Mouse (Mus musculus) heart, postnatal 36 days (tissue): ENCODE measurements around the gene Gale. TPM values are rescaled to one million over a fixed set of nuclear protein-coding genes. Genes with fewer than 3 reads are reported as not detected.
"Not testable (repeated sequence)": the region's sequence is repeated elsewhere in the genome, so short reads cannot be mapped to it uniquely, and the experiment has no call there.

Source experiments
- DNase-seq, 2 experiments: peaks; one replicate each; pipeline ENCODE4 v3.0.0; 2021 to 2022
- intact Hi-C: fragments of 180-260 bp; cut with DNase I; formaldehyde crosslinking; loops from one replicate; pipeline ENCODE4 v1.15.1; 2025
- total RNA-seq, 2 experiments: library from RNA; stranded (reverse); gene quantifications; 2 replicates each; pipeline ENCODE4 v1.2.3; 2021

Gale gene
- total RNA-seq, 2 experiments from 2014 or later: 0.94 to 1.9 TPM

DNA sequence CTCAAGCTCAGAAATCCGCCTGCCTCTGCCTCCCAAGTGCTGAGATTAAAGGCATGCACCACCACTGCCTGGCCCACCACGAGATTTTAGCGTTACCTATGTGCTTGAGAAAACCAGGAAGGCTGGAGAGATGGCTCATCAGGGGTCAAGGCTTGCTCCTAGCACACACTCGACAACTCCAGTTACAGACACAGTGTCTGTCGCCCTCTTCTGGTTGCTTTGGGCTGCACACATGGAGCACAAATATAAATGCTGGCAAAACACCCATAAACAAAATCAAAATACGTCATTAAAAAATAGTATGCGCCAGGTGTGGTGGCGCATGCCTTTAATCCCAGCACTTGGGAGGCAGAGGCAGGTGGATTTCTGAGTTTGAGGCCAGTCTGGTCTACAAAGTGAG lies 22.5 kb upstream of the Gale start:
- intact Hi-C loops: not testable (repeated sequence)

GRCm38 (mm10) chr4:135942193-135942592 lies 21.3 kb upstream of the Gale start:
- intact Hi-C loops: loop anchor here (2.0 kb wide), 1 partner anchor 21 kb away; the partner anchor contains the start of gene Fuca1
- DNase-seq: no peak

More for the DNA sequence above, 22.5 kb upstream of the Gale start:
- DNase-seq: not testable (repeated sequence)

GRCm38 (mm10) chr4:135943389-135943788 lies 20.1 kb upstream of the Gale start:
- DNase-seq: peak; percentile 39 to 43
- intact Hi-C loops: loop anchor here (2.0 kb wide), 1 partner anchor 23 kb away; the partner anchor contains the start of gene Fuca1

DNA sequence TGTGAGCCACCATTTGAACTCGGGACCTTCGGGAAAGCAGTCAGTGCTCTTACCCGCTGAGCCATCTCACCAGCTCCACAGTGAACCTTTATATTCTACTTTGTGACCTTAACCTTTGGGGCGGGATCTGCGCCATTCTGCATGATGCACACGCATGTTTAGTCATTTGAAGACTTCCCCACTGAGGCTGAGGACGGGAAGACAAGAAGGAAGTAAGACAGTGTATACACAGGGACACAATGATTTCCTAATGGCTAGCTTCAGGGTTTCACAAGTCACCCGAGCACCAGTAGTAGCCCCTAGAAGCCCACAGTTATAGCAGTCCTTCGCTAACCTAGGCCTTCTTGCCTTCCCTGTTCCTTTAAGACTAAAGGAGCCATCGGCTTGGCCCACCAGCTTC lies 17.8 kb upstream of the Gale start:
- intact Hi-C loops: no loop called here
- no peak for DNase-seq

- intact Hi-C loops: no loop called here
- DNase-seq: peak; percentile 94 to 96
Observed at GRCm38 (mm10) chr4:135946278-135946658, 17.3 kb upstream of the Gale start, which contains the start of gene Hmgcl. Hmgcl (plus strand) TSS chr4:135946448.

DNA sequence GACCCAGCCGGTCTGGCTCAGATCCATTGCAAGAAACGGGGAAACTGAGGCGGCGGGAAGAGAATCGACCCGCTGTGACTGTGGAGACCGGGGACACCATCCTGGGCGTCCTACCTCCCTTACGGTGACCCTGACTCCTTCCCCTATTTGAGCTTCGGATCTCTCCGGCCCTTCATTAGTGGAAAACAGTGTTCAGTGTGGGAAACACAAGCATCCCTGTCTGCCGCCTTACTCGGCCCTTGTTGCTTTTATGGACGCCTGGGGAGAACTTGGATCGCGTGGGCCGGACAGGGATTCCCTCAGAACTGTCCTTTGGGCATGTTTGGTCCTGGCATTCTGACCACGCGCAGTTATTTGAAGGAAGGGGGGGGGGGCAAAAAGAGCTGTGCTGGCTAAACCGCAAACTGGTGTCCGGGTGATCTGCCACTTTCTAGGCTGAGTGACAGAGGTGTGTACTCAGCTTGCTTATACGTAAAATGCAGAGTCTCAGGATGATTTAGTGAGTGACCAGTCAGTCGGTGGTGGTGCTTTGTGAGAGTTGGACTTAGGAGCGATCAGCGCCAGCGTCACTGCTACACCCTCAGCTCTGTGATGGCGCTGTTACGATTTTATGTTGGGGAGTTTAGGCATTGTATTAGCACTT lies 16.7 kb upstream of the Gale start:
- intact Hi-C loops: no loop called here
- DNase-seq: peak in 1 of 2 experiments; percentile 33

DNA sequence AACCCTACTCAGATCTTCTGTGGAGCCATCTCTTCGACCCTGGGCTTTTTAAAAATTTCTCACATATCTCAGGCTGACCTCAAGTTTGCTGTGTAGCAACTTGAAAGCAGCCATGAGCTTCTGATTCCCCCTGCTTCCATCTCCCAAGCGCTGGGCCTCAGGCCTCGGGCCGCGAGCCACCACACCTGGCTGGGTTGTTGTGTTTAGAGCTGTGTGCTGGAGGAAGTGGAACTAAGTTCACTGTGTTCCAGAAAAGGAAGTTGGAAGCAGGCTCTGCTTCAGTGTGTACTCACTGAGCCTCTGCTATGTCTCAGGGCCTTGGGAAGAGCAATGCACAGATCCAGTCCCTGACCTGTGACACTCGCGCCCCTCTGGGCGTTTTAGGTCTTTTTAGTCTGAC lies 15.4 kb upstream of the Gale start:
- intact Hi-C loops: no loop called here
- no peak for DNase-seq

DNA sequence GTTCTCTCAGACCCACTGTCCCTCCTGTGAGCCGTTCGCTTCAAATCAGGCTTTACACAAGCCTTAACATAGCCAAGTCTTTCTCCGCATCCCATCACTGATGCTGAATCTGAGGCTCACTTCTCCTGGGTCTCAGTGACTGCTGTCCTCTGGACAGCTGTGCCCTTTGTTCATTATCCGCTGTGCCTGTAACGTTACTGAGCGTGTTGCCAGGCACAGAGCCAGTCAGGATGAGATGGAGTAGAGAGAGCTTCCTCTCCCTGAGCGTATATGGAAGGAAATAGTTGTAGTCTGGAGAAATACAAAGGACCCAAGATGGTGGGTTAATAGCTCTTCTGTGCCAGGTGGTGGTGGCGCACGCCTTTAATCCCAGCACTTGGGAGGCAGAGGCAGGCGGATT lies 14.1 kb upstream of the Gale start:
- peak in 1 of 2 experiments; percentile 36 for DNase-seq
- intact Hi-C loops: no loop called here

DNA sequence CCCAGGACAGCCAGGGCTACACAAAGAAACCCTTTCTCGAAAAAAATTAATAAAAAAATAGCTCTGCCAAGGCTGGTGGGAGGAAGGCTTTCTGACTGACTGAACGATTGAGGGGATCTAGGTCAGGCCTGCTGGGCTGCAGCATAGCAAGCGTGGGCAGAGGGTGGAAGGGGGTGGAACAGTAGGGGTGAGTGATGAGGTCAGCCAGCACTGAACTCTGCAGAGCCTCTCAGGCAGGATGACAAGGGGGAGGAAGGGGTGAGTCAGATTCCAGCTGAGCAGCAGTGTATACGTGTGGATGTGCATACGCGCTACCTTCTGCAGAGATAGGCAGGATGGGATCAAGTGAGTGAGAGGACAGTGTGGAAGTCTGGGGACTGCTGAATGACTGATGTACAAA lies 13.6 kb upstream of the Gale start:
- DNase-seq: no peak
- intact Hi-C loops: no loop called here

- intact Hi-C loops: no loop called here
- no peak for DNase-seq
Observed at GRCm38 (mm10) chr4:135950365-135950764, 13.2 kb upstream of the Gale start.

DNA sequence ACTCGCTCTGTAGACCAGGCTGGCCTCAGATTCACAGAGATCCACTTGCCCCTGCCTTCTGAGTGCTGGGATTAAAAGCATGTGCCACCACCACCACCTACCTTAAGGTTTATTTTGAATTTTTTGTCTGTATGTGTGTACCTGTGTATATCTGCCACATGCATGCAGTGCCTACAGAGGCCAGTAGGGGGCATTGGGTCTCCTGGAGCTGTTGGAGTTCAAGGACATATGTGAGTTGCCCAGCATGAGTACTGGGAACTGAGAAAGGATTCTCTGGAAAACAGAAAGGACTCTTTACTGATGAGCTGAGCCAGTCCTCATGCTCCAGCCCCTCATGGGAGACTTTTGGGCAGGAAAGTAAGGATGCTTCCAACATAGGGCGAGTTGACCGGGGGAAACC lies 12.0 kb upstream of the Gale start:
- no peak for DNase-seq
- intact Hi-C loops: no loop called here

DNA sequence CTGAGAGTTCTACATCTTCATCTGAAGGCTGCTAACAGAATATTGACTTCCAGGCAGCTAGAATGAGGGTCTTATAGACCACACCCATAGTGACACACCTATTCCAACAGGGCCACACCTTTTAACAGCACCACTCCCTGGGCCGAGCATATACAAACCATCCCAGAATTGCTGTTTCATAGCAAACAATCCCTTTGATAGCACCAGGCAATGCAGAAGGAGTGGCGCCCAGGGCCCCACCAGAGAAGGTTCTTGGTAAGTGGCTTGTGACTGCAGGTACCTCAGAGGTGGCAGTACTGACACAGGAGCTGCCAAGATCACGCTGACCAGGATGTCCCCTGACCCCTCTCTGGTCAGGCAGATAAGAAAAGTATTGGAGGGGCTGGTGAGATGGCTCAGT lies 10.3 kb upstream of the Gale start:
- DNase-seq: no peak
- intact Hi-C loops: no loop called here

DNA sequence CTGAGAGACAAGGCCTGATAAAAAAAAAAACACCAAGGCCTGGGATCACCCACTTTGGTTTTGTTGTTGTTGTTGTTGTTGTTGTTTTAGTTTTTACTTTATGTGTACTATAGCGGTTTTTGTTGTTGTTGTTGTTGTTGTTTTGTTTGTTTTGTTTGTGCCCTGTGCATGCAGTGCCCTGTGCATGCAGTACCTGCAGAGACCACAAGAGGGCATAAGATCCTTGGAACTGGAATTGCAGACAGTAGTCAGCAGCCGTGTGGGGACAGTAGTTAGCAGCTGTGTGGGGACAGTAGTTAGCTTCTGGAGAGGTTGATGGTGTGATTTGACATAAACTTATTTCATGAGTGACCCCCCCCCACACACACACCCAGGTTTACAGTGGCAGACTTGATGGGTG lies 9.3 kb upstream of the Gale start:
- DNase-seq: peak; percentile 79 to 86
- intact Hi-C loops: no loop called here

GRCm38 (mm10) chr4:135955886-135956285 lies 7.6 kb upstream of the Gale start:
- DNase-seq: no peak
- intact Hi-C loops: no loop called here

DNA sequence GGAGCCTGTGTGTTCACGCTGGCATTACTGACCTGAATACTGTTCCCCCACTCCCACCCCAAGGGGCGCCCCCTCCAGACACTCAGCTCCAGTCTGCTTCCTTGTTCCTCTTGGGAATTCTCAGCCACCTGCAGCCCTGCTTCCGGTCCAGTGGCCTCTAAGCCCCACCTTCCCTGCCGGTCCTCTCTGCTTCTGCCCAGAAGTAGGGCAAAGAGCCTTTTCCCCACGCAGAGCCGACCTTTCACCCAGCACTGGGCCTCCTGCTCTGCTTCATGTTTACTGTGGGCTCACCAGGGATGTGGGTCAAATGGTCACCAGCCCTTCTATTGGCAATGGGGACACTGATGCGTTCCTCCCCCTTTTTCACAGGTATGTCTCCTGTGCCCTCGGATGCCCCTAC lies 5.2 kb upstream of the Gale start:
- intact Hi-C loops: no loop called here
- DNase-seq: no peak

DNA sequence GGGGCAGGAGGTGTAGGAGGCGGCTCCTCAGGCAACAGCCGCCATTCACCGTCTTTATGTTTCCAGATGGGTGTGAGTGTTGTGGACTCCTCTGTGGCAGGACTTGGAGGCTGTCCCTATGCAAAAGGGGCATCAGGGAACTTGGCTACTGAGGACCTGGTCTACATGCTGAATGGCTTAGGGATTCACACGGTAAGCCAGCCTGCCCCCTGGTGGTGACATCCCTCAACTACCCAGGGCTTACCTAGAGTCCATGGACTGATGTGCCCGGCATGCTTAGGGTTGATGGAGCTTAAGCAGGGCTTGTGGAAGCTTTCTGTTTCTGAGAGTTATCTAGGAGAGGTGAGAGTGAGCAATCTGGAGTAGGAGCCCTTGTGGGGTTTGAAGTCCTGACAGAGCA lies 2.8 kb upstream of the Gale start:
- intact Hi-C loops: loop anchor here (1.0 kb wide), 1 partner anchor 70 kb away; no protein-coding TSS in a partner anchor
- DNase-seq: peak; percentile 79 to 85

GRCm38 (mm10) chr4:135961709-135962108 lies 1.8 kb upstream of the Gale start:
- intact Hi-C loops: loop anchor here (2.0 kb wide), 1 partner anchor 59 kb away; the partner anchor contains the start of gene Eloa
- DNase-seq: no peak

- intact Hi-C loops: loop anchor here (2.0 kb wide), 1 partner anchor 59 kb away; the partner anchor contains the start of gene Eloa
- DNase-seq: no peak
Observed at GRCm38 (mm10) chr4:135962198-135962597, 1.3 kb upstream of the Gale start.

- no peak for DNase-seq
- intact Hi-C loops: loop anchor here (2.0 kb wide), 1 partner anchor 58 kb away; the partner anchor contains the start of gene Eloa
Observed at GRCm38 (mm10) chr4:135962946-135963345, 581 bp upstream of the Gale start.

DNA sequence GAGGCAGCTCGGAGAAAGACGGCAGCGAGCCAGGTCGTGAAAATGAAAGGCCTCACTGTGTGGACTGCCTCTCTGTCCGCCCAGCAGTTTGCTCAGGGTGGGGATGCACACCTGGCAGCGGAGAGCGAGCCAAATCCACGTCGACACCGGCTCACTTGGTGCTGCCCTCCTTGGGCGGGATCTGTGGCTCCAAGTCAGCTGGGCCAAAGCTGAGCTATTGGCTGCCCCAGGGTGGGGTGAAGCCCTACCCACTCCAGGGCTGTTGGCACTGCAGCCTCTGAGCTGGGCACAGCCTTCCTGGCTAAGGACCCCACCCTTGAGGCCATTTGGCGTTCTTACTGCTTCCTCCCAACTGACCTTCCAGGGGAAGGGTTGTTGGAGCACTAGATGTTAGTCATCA lies 899 bp downstream of the Gale start:
- intact Hi-C loops: no loop called here
- DNase-seq: no peak

DNA sequence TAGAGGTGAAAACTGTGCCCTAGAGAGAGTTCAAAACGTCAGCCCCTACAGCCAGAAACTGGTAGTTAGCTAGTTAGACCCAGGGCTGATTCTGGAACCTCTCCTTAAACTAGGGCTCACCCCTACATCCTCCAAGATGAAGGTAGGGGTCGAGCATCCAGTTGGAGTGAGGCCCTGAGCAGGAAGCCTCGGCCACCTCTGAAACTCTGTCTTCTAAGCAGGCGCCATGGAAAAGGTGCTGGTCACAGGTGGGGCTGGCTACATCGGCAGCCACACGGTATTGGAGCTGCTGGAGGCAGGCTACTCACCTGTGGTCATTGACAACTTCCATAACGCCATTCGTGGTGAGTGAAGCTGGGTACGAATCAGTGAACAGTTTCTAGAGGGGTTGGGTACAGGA lies 1.6 kb downstream of the Gale start:
- no peak for DNase-seq
- intact Hi-C loops: no loop called here

GRCm38 (mm10) chr4:135966283-135966682 lies 2.8 kb downstream of the Gale start:
- no peak for DNase-seq
- intact Hi-C loops: no loop called here
